Mouse (Mus musculus) WW6 (cell line): ENCODE data around the gene Gm15013.
"Not testable (repeated sequence)": the region's sequence is repeated elsewhere in the genome, so short reads cannot be mapped to it uniquely, and the experiment has no call there.

ENCODE experiments used
- DNase-seq: peaks from one replicate; pipeline ENCODE4 v3.0.0-alpha.2; 2013; ENCODE audit warnings: low read depth, low spot score

Gene Gm15013

GRCm38 (mm10) chrX:139714381-139714780, at the start of gene Gm15013:
TSS of gene Gm15013 (minus strand) at chrX:139714481.
- no peak for DNase-seq

DNA sequence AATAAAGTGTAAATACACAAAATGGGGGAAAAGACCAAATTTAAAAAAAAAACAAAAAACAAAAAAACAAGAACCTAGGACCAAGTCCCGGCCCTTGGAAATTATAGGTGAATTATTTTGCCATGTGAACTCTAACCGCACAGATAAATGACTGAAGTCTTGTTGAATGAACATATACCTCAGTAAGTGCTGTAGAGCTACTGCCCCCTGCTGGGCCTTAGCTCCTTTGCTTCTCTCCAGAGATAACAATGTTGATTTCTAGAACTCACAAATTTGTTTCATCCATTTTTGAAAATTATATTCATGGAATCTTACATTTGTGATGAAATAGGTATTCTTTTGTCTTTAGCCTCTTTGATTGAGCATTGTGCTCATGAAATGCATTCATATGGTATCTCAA, 48.3 kb upstream of the Gm15013 start:
- no peak for DNase-seq

GRCm38 (mm10) chrX:139758634-139759033, 44.4 kb upstream of the Gm15013 start:
- DNase-seq, result not testable (repeated sequence)

DNA sequence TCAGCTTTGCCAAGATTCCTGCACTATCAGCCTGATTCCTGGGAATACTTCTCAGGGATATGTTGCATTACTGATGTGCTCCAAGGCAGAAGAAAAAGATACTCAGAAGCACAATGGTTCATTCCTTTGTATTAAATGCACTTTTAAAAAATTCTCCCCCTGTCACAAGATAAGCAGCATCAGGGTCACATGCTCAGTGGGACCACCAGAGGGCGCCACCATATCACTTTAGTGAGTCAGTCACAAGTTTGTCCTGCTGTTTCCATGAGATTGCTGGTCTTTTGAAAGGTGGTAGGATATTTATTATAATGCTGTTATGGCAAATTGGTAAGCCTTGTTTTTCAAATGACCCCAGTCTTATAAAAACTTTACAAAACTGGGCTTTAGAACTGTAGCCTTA, 37.6 kb upstream of the Gm15013 start:
- DNase-seq, result no peak

GRCm38 (mm10) chrX:139737066-139737465, 22.8 kb upstream of the Gm15013 start:
- no peak for DNase-seq

DNA sequence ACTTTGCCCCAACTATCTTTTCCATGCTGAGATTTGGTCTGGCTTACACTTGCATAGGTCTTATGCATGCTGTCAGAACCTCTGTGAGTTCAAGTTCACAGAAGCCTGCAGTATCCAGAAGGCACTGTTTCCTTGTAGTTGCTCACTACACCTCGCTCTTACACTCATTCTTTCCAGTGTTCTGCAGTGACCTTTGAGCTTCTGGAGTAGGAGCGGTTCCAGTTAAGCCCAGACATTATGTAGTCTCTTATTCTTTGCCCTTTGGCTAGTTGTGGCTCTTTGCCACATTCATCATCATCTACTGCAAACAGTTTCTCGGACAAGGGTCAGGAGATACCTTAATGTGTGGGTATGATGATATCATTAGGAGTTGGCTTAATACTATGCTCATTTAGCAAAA, 16.3 kb upstream of the Gm15013 start:
- DNase-seq, result no peak

- DNase-seq, result no peak
These were observed 8.1 kb upstream of the Gm15013 start for GRCm38 (mm10) chrX:139722350-139722749.

DNA sequence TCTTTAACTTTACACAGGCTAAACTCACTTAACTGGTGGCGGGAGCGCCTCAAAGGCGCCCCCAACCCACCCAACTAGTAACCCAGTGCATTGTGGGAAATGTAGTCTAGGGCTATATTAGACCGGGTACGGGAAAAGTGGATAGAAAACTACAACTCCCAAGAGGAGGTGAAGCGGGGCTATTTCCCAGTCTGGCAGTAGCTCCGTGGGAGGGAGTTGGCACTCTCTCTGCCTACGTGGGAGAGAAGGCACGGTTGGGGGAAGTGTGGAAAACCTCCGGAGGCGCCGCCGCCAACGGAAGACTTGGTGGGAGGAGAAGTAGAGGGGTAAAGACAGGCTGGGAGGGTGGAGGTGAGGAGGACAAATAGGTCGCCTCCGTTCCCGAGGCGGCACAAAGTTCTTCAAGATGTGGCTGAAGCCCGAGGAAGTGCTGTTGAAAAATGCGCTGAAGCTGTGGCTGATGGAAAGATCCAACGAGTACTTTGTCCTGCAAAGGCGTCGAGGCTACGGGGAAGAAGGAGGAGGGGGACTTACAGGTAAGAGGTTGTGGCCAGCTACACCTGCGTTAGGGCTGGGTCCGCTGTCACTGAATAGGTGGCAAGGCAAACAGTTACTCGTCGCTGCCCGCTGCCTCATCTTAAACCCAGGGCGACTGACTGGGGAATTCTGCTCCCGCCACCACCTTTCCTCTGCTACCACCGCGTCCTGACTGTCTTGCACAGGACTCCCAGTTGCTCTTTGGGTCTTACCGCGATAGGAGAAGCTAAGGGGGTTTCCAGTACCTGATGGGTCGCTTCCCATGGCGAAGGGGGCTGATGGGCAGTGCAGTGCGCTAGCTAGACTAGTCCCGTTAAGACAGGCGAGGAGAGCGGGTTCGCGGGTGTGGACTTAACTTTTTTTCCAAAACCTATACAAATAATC, 29.2 kb downstream of the Gm15013 start, which contains the start of gene Tbc1d8b:
Gene Tbc1d8b (plus strand): TSS at position 222 of the 921 bp plus-strand sequence.
- no peak for DNase-seq

DNA sequence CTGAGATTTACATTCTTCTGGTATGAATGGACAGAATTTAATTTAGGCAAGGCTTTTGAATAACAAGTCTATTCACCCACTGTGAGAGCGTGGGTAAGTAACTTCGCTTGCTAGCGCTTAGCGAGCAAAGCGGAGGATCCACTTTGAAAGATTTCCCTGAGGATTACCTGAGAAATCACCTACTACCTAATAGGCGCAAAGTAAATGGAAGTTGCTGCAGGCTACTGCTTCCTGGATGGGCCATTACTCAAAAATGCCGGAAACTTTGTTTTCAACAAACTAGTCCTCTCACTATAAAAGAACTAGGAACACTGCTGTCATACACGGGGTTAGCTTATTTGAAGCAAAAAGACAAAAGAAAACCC, 29.9 kb downstream of the Gm15013 start:
- DNase-seq, result no peak

DNA sequence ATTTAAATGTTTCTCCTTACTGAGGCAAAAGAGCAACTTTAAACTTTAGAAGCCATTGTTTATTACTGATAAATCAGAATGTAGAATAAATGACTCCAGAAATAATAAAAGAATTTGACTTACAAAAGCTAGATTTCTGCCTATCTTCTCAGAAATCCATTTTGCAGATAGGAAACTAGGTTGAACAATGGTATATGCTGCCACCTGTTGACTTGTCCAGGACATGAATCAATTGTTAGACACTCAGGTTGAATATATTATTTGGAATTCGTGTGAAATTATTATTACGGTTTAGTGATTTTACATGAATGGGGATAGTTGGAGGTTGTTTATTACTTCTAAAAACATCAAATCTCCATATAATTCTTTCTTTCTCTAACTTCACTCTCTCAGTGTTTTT, 48.5 kb downstream of the Gm15013 start:
- DNase-seq, result no peak
